8 mouse cellular contexts compared by ENCODE assay signal in genomic region chr12:84174871-84175270, GRCm38 (mm10). TPM values are rescaled to one million over a fixed set of nuclear protein-coding genes. Genes with fewer than 3 reads are reported as not detected.
DNase-seq lines count a peak whose midpoint lies in the region; ATAC-seq and TF ChIP-seq lines count a peak whose summit lies in the region.

No protein-coding gene starts in this region.

- no peaks in the 10 kb centered on the region for H3K27me3 ChIP-seq in stomach, embryonic 16.5 days (ENCODE audit: control insufficient read depth, insufficient read depth, low read length)

- DNase-seq in 3T3-L1 (ENCODE audit: low read depth, low spot score) (peak; percentile 63), R1 (ENCODE audit: low read depth, low spot score) (peak; percentile 58)
- peak; percentile 98 for DNase-seq in heart, adult 11 months
- peak; percentile 88 for DNase-seq in kidney, adult 18-20 months
- peak; percentile 91 for DNase-seq in lung, adult 2 months
- DNase-seq in cerebellum, postnatal 4 days (ENCODE audit: low spot score in 2 of 2): no peak
- DNase-seq in right cerebral cortex, adult 2 months (ENCODE audit: low spot score in 2 of 2): no peak

- H3K4me1 ChIP-seq in lung, adult 2 months (ENCODE audit: control insufficient read depth, insufficient read depth, low read length): peaks cover 55% of the 10 kb centered on the region
- peaks cover 69% of the 10 kb centered on the region for H3K4me1 ChIP-seq in stomach, embryonic 16.5 days (ENCODE audit: control insufficient read depth, insufficient read depth, low read length)

- H3K4me3 ChIP-seq in lung, adult 2 months (replicated peaks; ENCODE audit: extremely low read depth, low read depth, low read length): no peak overlapping the region
- peak overlapping the region; percentile 45 for H3K4me3 ChIP-seq in stomach, embryonic 16.5 days (replicated peaks; ENCODE audit: low read length)

- no peaks in the 10 kb centered on the region for H3K9me3 ChIP-seq in stomach, embryonic 16.5 days (replicated peaks; ENCODE audit: control insufficient read depth, low read length)

- H3K9ac ChIP-seq in stomach, embryonic 16.5 days (ENCODE audit: low read length): peak overlapping the region; percentile 82

- no peak for TF ChIP-seq POLR2A in lung, adult 2 months (IDR thresholded peaks at IDR 0.05; ENCODE audit: borderline replicate concordance, extremely low read depth, low read depth, low read length)

- peak overlapping the region; percentile 58 for H3K4me2 ChIP-seq in stomach, embryonic 16.5 days (ENCODE audit: low read depth, low read length)

- no peak for TF ChIP-seq CTCF in lung, adult 2 months (IDR thresholded peaks at IDR 0.05; ENCODE audit: insufficient read depth, low read length)

- H3K36me3 ChIP-seq in stomach, embryonic 16.5 days (ENCODE audit: control insufficient read depth, insufficient read depth, low read length): peaks cover 20% of the 10 kb centered on the region

- peak overlapping the region; percentile 100 for H3K27ac ChIP-seq in stomach, embryonic 16.5 days (ENCODE audit: low read length)

- 24% methylated on average over 6 of the region's 6 CpGs for WGBS in lung, adult 2 months
- WGBS in stomach, embryonic 16.5 days: 46% methylated on average over 6 of the region's 6 CpGs

- ATAC-seq in stomach, embryonic 16.5 days (ENCODE audit: insufficient read depth, low FRiP score): peak; percentile 71

RNA-seq across cellular contexts. Expression of gene Pnma1, which starts 26.6 kb away (rescaled TPM):
- polyA plus RNA-seq in lung, adult 2 months (2012; rRNA removed): 0.84 and 1.3 TPM in 2 replicates
- polyA plus RNA-seq in stomach, embryonic 16.5 days (2015; fragmentation: Nextera tagmentation; extraction: Ambion mirVana): 0.70 and 0.71 TPM in 2 replicates

RNA-seq across cellular contexts. Expression of gene Elmsan1, which starts 43.8 kb away (rescaled TPM):
- polyA plus RNA-seq in lung, adult 2 months (2012; rRNA removed): 26.5 and 29.5 TPM in 2 replicates
- polyA plus RNA-seq in stomach, embryonic 16.5 days (2015; fragmentation: Nextera tagmentation; extraction: Ambion mirVana): 8.7 and 9.4 TPM in 2 replicates

Comparison
In these comparisons a context has a peak if more than half of its experiments do, and no peak if none do; other contexts are left out.
1. DNase-seq: peak in 3T3-L1 (single experiment), R1 (single experiment), heart, adult 11 months (single experiment), kidney, adult 18-20 months (single experiment) and lung, adult 2 months (single experiment); none in cerebellum, postnatal 4 days (0 of 2) and right cerebral cortex, adult 2 months (0 of 2).